Mouse (Mus musculus) cerebellum, postnatal 4 days (tissue): Measurements from ENCODE around the gene Gm9268.
"Not testable (repeated sequence)": the region's sequence is repeated elsewhere in the genome, so short reads cannot be mapped to it uniquely, and the experiment has no call there.

Source experiments
- DNase-seq, 2 experiments: peaks; one replicate each; pipeline ENCODE4 v3.0.0; 2022; ENCODE audit warnings: low spot score in 2 of 2, mixed read lengths in 1 of 2

Gene Gm9268

GRCm38 (mm10) chr7:43018465-43018864 is at the start of gene Gm9268:
Gene Gm9268, plus strand, starts transcription at chr7:43018765.
- not testable (repeated sequence) for DNase-seq

DNA sequence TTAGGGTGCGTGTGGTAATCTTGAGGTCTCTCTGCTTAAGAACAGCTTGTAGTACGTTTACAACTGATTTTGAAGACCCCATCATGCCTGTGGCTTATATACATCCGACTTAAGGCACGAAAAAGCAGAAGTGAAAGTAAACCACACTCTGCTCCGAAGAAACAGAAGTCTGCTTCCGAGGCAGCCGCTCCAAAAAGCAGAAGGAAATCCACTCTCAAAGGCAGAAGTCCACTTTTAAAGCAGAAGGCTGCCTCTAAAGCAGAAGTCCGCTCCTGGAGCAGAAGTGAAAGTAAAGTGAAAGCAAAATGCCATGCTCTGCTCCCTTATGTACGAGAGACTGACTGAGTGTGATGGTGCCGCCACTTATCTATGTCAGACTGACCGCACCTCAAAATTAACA is 38.5 kb upstream of the Gm9268 start:
- DNase-seq: no peak

GRCm38 (mm10) chr7:42980739-42981138 is 37.8 kb upstream of the Gm9268 start:
- no peak for DNase-seq

- no peak for DNase-seq
Measured at GRCm38 (mm10) chr7:43077831-43078230, 59.3 kb downstream of the Gm9268 start.
